Mouse (Mus musculus) adrenal gland, adult (tissue): ENCODE results near the gene Lce1d.

Experiments
- DNase-seq, 2 experiments: peaks; one replicate each; pipeline ENCODE4 v3.0.0; 2022 to 2023; ENCODE audit warnings: low spot score in 1 of 2; ENCODE audit not compliant: inconsistent age in 2 of 2

Gene Lce1d

DNA sequence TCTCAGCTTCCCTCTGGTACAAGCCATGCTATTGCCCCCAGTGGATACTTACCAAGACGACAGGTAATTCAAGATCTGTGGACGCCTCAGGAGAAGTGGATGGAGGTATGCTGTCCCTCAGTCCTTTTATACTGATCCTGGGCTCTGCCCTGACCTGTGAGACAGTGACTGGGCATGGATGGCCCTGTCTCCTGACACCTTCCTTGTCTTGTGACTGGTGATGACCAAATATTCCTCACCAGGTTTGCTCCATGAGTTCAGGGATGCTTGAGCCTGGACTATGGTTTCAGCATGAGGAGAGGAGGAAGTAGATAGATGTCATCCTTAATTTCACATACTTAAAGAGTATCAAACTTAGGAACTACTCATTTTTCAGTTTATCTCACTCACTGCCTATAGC lies at the start of gene Lce1d:
Gene Lce1d, minus strand, starts transcription at position 101 of the 400 bp plus-strand sequence.
- no peak for DNase-seq

DNA sequence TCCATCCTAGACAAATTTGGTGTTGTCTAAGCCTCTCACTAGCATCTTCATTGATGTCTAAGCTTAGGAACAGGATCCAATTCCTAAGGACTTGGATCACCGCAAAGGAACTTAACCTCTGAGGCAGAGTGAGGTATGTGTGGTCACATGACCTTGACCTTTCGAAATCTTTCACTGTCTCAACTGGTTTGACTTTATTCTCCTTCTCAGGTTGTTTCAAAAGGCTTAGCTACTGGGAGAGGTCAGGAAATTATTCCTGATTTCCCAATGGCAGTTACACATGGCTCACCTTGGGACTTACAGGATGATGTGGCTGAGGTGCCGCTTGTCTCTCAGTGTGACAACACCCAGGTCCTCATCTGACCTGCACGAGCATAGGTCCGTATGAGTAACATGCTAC lies 35.6 kb upstream of the Lce1d start:
- no peak for DNase-seq

DNA sequence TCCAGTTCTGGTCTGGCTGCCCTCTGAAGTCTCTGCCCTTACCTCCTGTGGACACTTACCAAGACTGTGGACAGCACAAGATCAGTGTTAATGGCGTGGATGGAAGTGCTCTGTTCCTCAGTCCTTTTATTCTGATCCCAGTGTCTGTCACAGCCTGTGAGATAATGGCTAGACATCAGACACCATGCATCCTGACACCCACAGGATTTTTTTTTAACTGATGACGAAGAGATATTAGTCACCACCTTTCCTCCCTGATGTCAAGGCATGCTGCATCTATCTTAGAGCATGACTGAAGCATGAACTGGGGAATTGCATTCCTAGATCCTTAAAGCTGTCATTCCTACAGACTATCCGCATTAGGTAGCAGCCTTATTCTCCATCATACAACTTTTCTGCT lies 33.2 kb upstream of the Lce1d start, which contains the start of gene Lce1f:
Gene Lce1f, minus strand, starts transcription at position 101 of the 400 bp plus-strand sequence.
- no peak for DNase-seq

DNA sequence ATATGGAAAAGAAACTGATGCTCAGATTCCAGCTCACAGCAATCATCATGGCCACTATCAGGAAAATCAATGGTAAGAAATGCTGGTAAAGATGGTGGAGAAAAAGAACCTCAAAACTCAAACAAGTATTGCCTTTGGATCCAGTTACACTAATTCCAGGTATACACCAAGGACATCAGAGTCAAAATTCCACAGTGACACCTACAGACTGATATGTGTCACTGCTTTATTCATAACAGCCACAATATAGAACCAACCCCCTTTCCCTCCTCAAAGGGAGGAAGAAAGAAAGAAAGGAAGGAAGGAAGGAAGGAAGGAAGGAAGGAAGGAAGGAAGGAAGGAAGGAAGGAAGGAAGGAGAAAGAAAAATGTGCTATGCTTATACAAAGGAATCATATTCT lies 28.1 kb upstream of the Lce1d start:
- DNase-seq, result no peak

DNA sequence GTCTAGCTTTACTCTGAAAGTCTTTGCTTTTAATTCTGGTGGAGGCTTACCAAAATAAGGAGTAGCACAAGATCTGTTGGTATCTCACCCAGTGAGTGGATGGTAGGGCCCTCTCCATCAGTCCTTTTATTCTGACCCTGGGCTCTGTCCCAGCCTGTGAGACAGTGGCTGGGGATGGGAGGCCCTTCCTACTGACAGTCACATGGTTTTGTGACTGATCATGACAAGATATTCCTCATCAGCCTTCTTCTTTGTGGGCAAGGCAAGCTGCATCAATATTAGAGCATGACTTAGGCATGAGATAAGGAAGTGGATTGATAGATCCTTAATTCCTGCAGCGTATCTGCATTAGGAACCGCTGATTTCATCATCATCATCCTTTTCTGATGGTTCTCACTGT lies 22.0 kb upstream of the Lce1d start, which contains the start of gene Lce1e:
Gene Lce1e, minus strand, starts transcription at position 101 of the 400 bp plus-strand sequence.
- no peak for DNase-seq

DNA sequence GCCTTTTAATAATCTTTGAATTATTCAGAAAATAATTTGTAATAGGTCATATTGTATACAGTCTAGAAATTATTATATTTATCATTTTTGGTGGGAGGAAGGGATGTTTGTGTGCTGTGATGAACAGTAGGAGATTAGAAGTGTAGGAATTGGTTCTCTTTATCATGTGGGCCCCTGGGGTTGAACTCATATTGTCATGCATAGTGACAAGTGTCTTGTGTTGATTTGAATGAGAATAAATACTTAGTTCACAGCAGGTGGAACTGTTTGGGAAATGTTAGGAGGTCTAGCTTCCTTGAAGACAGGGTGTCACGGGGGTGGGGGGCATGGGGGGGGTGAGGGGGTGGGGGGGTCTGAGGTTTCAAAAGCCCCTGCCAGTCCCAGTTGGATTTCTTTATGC lies 7.6 kb upstream of the Lce1d start:
- DNase-seq, result no peak

DNA sequence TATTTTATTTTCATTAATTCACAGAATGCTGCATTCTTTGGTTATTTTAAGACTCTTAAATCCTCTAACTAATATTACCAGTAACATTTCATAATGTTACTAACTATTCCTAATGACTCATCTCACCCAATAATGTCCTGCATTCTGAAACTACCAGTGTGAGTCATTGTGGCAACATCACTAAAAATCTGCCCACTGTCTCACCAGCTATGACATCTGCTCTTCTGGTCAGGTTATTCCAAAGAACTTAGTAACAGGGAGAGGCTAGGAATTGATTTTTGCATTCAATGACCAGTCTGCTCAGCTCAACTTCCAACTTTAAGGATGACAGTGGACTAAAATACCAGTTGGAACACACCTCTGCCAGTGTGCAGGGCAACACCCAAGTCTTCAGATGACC lies 4.7 kb upstream of the Lce1d start:
- peak in 1 of 2 experiments; percentile 28 for DNase-seq

DNA sequence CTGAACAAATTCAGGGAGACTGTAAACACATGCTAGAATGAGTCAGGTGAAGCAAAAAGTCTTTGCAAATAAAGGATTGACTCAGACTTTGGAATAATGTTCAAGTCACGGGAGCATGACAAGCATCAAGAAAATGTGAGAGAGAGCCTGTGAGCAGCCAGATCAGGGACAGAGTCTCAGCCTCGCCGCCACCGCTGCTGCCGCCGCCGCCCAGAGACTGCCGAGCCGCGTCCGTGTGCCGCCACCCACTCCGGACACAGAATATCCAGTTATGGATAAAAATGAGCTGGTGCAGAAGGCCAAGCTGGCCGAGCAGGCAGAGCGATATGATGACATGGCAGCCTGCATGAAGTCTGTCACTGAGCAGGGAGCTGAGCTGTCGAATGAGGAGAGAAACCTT lies 2.1 kb upstream of the Lce1d start:
- peak; percentile 21 to 32 for DNase-seq

DNA sequence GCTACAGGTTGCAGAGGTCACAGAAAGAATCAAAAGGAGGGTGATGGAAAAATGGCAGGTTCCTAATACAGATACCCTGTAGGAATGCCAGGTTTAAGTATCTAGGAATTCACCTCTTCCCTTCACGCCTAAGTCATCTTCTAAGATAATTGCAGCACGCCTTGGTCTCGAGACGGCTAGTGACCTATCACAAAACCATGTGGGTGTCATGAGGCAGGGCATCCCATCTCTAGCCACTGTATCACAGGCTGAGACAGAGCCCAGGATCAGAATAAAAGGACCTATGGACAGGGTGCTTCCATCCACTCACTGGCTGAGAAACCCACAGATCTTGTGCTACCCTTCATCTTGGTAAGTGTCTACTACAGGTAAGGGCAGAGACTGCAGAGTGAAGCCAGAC lies 8.1 kb downstream of the Lce1d start, which contains the start of gene Lce1c:
Gene Lce1c, plus strand, starts transcription at position 301 of the 400 bp plus-strand sequence.
- no peak for DNase-seq

- DNase-seq, result no peak
Observed at GRCm38 (mm10) chr3:92670215-92670614, 16.8 kb downstream of the Lce1d start, which contains the start of gene Lce1a2. Lce1a2 (minus strand) TSS chr3:92670315.

- no peak for DNase-seq
Observed at GRCm38 (mm10) chr3:92656826-92657225, 30.2 kb downstream of the Lce1d start, which contains the start of gene Lce1b. Lce1b (minus strand) TSS chr3:92656926.

DNA sequence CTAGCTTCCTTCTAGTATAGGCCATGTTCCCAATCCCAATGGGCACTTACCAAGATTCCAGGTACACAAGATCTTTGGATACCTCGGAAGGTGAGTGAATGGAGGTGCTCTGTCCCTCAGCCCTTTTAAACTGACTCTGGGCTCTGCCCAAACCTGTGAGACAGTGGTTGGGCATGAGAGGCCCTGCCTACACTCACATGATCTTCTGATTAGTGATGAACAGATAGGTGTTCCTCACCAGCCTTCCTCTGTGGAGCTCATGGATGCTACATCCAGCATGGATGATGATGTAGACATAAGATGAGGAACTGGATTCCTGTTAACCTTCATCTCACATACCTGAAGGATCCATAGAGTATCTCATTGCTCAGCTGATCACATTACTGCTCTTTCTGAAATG lies 38.8 kb downstream of the Lce1d start, which contains the start of gene Lce1a1:
Gene Lce1a1, minus strand, starts transcription at position 101 of the 400 bp plus-strand sequence.
- DNase-seq, result no peak

- DNase-seq, result no peak
Observed at GRCm38 (mm10) chr3:92639854-92640253, 47.2 kb downstream of the Lce1d start.

GRCm38 (mm10) chr3:92638653-92638991 lies 48.4 kb downstream of the Lce1d start:
- no peak for DNase-seq

DNA sequence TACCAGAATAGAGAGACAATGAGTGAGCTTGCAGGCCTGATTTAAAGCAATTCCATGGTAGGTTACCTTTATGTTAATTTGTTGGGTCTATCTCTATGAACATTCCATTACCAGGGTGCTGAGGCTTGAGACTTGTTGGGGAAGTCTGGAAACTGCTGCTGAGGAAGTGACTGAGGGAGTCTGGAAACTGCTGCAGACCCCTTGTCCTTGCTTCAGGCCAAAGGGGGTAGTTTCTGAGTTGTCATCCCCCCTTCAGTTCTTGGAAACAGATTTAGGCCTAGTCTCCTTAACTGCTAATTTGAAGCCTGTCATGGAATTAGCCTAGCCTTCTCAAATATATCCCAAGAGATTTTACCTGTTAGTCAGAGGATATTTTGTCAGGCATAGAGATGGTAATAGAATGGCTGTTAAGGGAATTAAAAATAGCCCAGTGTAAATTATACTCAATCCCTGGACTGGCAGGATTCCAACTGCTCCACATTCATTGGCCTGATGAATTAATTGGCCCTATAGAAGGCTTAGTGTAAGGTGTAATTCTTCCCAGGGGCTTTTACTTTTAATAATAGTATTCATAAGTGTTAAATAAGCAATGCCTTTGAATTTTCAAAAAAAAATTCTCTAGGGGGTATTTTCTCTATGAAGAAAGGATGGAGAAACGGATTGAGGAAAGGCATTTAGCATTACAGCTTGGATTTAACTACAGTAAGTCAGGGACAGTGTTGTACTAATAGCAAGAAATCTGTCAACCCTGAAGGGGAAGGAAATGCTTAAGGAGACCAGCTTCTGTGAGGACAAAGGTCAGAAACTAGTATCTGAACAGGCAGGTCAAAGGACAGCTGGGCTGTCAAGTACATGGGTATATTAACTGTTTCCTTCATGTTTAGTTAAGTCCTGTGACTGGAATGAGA lies 49.0 kb downstream of the Lce1d start:
- no peak for DNase-seq
